Mouse (Mus musculus): ENCODE measurements at regions not wholly inside any gene's neighbourhood (a gene's known extent, or its start where the extent isn't known, plus 50 kb on each side); places are given as distances from the start of the nearest gene placed in this dataset.

DNA sequence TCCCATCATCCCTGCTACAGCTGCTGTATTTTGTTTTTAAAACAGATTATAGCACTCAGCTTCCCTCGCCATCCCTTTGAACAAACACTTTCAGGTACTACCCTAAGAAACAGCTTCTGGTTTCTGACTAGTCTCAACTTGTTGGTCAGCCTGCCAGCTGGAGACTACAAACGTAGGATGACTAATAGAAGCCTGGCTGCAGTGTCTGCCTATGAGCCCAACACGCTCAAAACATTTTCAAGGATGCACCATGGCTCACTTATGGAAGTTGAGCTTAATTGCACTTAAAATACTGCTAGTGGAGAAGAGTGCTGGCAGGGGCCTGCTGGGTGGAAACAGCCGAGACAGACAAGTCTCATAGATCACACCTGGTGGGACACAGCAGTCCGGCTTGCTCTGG, 234.4 kb upstream of the Tenm4 start:
- H3K36me3 ChIP-seq (replicated peaks), result no peaks in the 10 kb centered on the region
- no peak overlapping the region for H3K4me3 ChIP-seq (replicated peaks)
- no peaks in the 10 kb centered on the region for H3K27me3 ChIP-seq
- H3K27ac ChIP-seq, result no peak overlapping the region
- no peak overlapping the region for H3K4me2 ChIP-seq
- WGBS, result 86% methylated on average over 5 of the region's 5 CpGs
- H3K4me1 ChIP-seq, result no peaks in the 10 kb centered on the region
- no peak overlapping the region for H3K9ac ChIP-seq
- H3K9me3 ChIP-seq, result no peaks in the 10 kb centered on the region
- no peak for ATAC-seq (ENCODE audit: low FRiP score)

DNA sequence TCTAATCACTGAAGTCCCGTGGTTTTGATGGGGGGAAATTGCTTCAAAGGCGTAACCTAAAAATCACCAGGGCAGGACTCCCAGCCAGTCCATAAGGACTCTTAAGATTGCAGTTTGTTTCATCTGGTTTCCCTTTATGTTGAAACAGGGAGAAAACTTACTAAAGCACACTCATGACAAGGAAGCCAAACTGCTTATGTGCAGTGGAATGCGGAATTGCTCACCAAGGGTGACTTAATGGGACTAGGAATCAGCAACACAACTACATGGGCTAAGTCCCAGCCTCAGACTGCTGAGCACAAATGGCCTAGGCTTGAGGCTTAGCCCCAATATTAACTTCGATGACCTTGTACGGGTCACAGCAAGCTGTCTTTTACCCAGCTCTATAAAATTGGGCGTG, 227.6 kb upstream of the Tenm4 start:
- no peak overlapping the region for H3K4me3 ChIP-seq (replicated peaks)
- H3K9me3 ChIP-seq, result no peaks in the 10 kb centered on the region
- H3K4me2 ChIP-seq, result no peak overlapping the region
- H3K36me3 ChIP-seq (replicated peaks), result no peaks in the 10 kb centered on the region
- H3K9ac ChIP-seq, result no peak overlapping the region
- no peak overlapping the region for H3K27ac ChIP-seq
- ATAC-seq (ENCODE audit: low FRiP score), result no peak
- WGBS, result 90% methylated on average over 6 of the region's 6 CpGs
- no peaks in the 10 kb centered on the region for H3K4me1 ChIP-seq
- no peaks in the 10 kb centered on the region for H3K27me3 ChIP-seq

DNA sequence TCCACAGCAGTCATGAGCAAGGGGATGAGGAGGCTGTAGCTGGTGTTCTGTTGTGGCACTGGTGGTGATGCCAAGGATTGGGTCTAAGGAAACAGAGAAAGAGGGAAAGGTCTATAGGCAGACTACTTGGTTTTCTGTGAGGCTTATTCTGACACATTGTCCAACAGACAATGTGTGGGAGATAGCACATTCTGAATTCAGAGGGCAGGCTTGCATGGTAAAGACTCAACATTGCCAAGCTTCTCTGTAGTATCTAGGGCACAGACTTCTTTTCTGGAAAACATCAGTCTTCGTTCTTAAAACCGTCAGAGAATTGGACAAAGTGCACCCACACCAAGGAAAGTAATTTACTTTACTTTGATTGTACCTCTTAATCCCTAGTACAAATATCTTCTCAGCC, 218.7 kb upstream of the Tenm4 start:
- no peak for ATAC-seq (ENCODE audit: low FRiP score)
- Histone ChIP-seq H3K27ac (no peak overlapping the region), H3K9me3 (no peaks in the 10 kb centered on the region), H3K27me3 (no peaks in the 10 kb centered on the region), H3K4me1 (no peaks in the 10 kb centered on the region), H3K4me2 (no peak overlapping the region), H3K36me3 (replicated peaks) (no peaks in the 10 kb centered on the region), H3K9ac (no peak overlapping the region), H3K4me3 (replicated peaks) (no peak overlapping the region)
- WGBS, result 90% methylated on average over 2 of the region's 2 CpGs

DNA sequence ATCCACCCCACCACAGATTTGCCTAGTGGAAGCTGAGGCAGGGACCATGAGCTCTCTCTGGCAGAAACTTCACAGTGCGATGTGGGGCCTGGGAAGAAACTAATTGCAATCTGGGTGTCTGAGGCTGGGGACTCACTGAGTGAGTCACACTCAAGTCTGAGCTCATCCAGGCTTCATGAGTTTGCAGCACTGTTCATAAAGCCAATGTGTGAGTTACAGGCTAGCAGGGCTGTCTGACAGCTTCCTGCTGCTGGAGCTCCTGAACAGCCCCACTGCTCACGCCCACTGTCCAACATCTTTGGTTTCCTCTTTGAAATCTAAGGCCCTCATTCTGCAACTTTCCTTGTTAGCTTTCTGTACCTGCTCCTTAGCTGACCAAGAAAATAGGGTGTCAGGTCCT, 216.5 kb upstream of the Tenm4 start:
- no peak overlapping the region for H3K4me2 ChIP-seq
- 94% methylated on average over 2 of the region's 2 CpGs for WGBS
- ATAC-seq (ENCODE audit: low FRiP score), result no peak
- H3K4me1 ChIP-seq, result no peaks in the 10 kb centered on the region
- no peaks in the 10 kb centered on the region for H3K36me3 ChIP-seq (replicated peaks)
- no peak overlapping the region for H3K9ac ChIP-seq
- H3K27me3 ChIP-seq, result no peaks in the 10 kb centered on the region
- H3K27ac ChIP-seq, result no peak overlapping the region
- no peaks in the 10 kb centered on the region for H3K9me3 ChIP-seq
- no peak overlapping the region for H3K4me3 ChIP-seq (replicated peaks)

DNA sequence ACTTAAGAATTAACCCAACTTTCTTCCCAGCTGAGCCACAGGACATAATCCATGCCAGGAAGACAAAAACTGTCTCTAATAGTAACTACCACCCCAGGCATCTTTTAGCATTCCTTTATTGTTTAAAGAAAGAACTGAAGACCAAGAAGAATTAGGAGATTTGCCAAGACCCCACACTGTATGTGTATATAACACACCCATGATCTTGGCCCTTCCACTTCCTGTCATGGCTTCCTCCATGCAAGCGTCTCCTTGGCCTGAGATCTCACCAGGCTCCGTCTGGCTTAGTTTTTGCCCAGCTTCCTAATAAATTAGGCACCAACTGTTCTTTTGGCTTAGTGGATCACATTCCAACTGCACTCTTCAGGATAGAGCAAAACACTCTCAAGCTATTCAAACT, 215.9 kb upstream of the Tenm4 start:
- ATAC-seq (ENCODE audit: low FRiP score), result no peak
- Histone ChIP-seq H3K9ac (no peak overlapping the region), H3K27me3 (no peaks in the 10 kb centered on the region), H3K27ac (no peak overlapping the region), H3K36me3 (replicated peaks) (no peaks in the 10 kb centered on the region), H3K9me3 (no peaks in the 10 kb centered on the region), H3K4me3 (replicated peaks) (no peak overlapping the region), H3K4me2 (no peak overlapping the region), H3K4me1 (no peaks in the 10 kb centered on the region)
- WGBS, result 71% methylated on average over 2 of the region's 2 CpGs

DNA sequence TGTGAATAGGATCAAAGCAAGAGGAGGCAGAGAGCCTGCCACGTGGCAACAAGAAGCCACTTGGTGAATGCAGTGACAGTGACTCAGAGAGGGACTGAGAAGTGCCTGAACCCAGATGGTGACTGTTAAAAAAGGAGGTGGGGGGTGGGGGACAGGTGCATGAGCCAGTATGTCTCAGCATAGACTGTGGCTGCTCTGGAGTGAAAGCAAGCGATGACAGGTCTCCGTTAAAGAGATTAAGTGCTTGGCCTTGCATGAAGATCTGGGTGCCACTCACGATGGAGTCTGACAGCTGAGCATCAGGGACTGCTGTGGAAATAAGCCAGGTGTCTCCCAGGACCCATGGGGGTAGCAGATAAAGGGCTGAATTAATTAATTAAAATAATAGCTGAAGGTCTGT, 212.0 kb upstream of the Tenm4 start:
- H3K27me3 ChIP-seq, result no peaks in the 10 kb centered on the region
- H3K36me3 ChIP-seq (replicated peaks), result no peaks in the 10 kb centered on the region
- WGBS, result 63% methylated on average over 4 of the region's 4 CpGs
- H3K4me3 ChIP-seq (replicated peaks), result no peak overlapping the region
- H3K27ac ChIP-seq, result no peak overlapping the region
- H3K9me3 ChIP-seq, result no peaks in the 10 kb centered on the region
- ATAC-seq (ENCODE audit: low FRiP score), result no peak
- H3K9ac ChIP-seq, result no peak overlapping the region
- H3K4me2 ChIP-seq, result no peak overlapping the region
- no peaks in the 10 kb centered on the region for H3K4me1 ChIP-seq

DNA sequence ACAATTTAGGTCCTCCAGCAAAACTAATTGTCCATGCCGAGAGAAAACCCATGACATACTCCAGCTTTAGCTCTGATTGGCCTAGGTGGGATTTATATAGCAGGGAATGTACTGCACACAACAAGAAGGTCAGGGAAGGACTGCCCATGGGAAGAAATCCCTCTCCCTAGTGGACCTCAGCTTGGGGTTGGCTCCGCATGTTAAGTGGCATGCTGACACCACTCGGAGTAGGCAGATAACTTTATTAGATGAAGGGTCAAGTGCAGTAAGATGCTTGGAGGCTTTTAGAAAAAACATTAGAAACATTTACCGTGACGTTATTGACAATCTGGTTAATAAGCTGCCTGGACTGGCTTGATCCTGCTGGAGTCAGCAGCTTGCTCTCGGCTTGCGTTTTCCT, 199.2 kb upstream of the Tenm4 start:
- no peak overlapping the region for H3K27ac ChIP-seq
- H3K9me3 ChIP-seq, result no peaks in the 10 kb centered on the region
- no peak overlapping the region for H3K4me3 ChIP-seq (replicated peaks)
- H3K27me3 ChIP-seq, result 0 out of 2 replicates have a peak, but pooled peaks cover 4% of the 10 kb centered on the region
- no peak overlapping the region for H3K9ac ChIP-seq
- no peaks in the 10 kb centered on the region for H3K36me3 ChIP-seq (replicated peaks)
- ATAC-seq (ENCODE audit: low FRiP score), result no peak
- H3K4me1 ChIP-seq, result no peaks in the 10 kb centered on the region
- WGBS, result 90% methylated on average over 7 of the region's 7 CpGs
- no peak overlapping the region for H3K4me2 ChIP-seq

DNA sequence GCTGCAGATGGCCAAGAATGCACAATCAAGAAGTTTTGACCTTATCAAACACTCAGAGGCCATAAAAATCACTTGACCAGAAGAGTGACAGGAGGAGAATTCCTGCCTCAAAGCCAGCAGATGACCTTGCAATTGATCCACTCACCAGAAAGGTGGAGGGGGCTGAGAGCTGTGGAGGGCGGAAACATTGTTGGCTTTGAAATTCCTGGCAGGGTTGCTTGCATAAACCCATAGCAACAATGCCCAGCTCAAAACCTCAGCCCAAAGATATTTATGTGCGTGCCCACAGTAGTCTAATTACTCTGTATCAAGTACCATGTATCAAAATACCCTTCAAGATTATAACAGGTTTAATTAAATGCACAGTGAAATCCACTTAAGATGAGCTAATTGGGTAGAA, 197.0 kb upstream of the Tenm4 start:
- Histone ChIP-seq H3K4me3 (replicated peaks) (no peak overlapping the region), H3K27me3 (0 out of 2 replicates have a peak, but pooled peaks cover 4% of the 10 kb centered on the region), H3K36me3 (replicated peaks) (no peaks in the 10 kb centered on the region), H3K9me3 (no peaks in the 10 kb centered on the region), H3K4me1 (no peaks in the 10 kb centered on the region), H3K9ac (no peak overlapping the region), H3K27ac (no peak overlapping the region), H3K4me2 (no peak overlapping the region)
- no peak; the same call in 1 of the 2 replicates for ATAC-seq (ENCODE audit: low FRiP score)
- 45% methylated on average over 2 of the region's 2 CpGs for WGBS

DNA sequence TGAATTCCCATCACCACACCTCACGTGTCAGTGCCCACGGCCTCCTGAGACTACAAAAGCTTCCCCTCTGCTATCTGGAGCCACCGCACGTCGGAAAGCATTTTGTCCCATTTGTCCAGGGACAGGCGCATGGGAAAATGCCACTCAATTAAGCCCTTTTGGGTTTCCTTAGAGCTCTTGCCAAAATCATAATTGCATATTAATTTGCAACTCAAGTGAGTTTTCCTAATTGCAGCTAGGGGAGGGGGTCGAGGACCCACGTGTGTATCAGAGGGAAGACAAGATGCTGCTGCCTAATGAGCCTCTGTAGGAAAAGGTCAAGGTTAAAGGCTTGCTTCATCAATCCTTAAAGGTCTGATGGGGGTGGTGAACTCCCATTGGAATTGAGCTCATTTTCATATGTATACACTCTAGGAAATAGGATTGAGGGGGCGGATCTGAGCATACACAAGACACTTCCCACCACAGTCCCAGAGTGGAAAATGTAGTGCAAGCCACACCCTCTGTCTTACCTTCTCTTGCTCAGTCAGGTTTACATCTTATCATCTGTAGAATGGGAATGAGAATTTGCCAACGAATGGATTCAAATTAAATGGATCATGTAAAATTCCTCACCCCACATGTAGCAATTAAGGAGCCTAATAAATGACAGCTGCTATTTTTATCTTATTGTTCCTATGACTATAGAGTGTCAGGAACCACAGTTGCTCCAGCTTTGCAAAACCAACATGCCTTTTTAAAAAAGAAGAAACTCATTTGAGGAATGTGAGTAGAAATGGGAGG, 179.6 kb upstream of the Tenm4 start:
- H3K27ac ChIP-seq, result no peak overlapping the region
- no peak overlapping the region for H3K4me2 ChIP-seq
- no peak overlapping the region for H3K9ac ChIP-seq
- no peaks in the 10 kb centered on the region for H3K36me3 ChIP-seq (replicated peaks)
- H3K27me3 ChIP-seq, result no peaks in the 10 kb centered on the region; the same call in 1 of the 2 replicates
- peak; percentile 84 for ATAC-seq (ENCODE audit: low FRiP score)
- peaks cover 10% of the 10 kb centered on the region for H3K4me1 ChIP-seq
- no peak overlapping the region for H3K4me3 ChIP-seq (replicated peaks)
- H3K9me3 ChIP-seq, result no peaks in the 10 kb centered on the region
- 34% methylated on average over 10 of the region's 10 CpGs for WGBS

DNA sequence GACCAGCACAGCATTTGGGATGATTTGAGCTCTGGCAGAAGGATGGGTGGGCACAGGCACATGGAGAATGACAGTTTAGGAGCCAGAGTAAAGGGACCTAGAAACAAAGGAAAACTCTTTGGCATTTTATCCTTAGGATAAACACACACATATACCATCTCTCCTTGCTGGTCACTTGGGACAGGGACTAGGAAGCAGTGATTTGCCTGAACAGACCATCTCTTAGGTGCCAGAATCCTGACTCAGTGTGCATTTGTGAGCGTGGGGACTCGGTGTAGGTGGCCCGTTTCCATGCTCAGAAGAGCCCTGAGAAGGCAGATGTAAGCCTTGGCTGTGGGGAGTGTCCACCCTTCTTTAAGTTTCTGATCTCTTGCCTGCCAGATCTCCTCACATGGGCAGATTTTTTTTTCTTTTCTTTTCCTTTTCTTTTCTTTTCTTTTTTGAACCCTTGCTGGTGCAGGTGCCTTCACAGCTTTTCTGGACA, 179.0 kb upstream of the Tenm4 start:
- no peak for ATAC-seq (ENCODE audit: low FRiP score)

DNA sequence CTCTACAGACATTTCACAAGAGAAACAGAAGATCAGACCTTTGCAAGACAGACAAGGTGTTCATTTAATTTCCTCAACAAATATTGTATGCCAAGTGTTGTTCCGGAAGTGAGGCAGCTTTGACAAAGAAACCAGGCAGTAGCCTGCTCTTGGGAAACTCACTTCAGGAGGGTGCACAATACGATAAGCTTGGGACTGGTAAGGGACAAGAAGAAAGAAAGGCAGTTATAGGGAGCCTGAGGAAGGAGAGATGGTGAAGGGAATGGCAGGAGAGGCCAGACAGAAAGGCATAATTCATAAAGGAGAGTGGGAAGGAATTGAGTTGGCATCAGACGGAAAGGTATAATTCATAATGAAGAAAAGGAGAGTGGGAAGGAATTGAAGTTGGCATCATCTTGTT, 178.5 kb upstream of the Tenm4 start:
- H3K4me1 ChIP-seq, result peaks cover 10% of the 10 kb centered on the region
- H3K4me3 ChIP-seq (replicated peaks), result no peak overlapping the region
- no peak for ATAC-seq (ENCODE audit: low FRiP score)
- 77% methylated on average over 3 of the region's 3 CpGs for WGBS
- no peaks in the 10 kb centered on the region for H3K36me3 ChIP-seq (replicated peaks)
- no peak overlapping the region for H3K9ac ChIP-seq
- no peak overlapping the region for H3K27ac ChIP-seq
- no peaks in the 10 kb centered on the region for H3K9me3 ChIP-seq
- H3K4me2 ChIP-seq, result no peak overlapping the region
- no peaks in the 10 kb centered on the region; the same call in 1 of the 2 replicates for H3K27me3 ChIP-seq

More for the DNA sequence above, 179.0 kb upstream of the Tenm4 start:
- Histone ChIP-seq H3K27me3 (no peaks in the 10 kb centered on the region; the same call in 1 of the 2 replicates), H3K9me3 (no peaks in the 10 kb centered on the region), H3K9ac (no peak overlapping the region), H3K4me2 (no peak overlapping the region), H3K4me1 (peaks cover 10% of the 10 kb centered on the region), H3K27ac (no peak overlapping the region), H3K36me3 (replicated peaks) (no peaks in the 10 kb centered on the region), H3K4me3 (replicated peaks) (no peak overlapping the region)
- 85% methylated on average over 3 of the region's 3 CpGs for WGBS

DNA sequence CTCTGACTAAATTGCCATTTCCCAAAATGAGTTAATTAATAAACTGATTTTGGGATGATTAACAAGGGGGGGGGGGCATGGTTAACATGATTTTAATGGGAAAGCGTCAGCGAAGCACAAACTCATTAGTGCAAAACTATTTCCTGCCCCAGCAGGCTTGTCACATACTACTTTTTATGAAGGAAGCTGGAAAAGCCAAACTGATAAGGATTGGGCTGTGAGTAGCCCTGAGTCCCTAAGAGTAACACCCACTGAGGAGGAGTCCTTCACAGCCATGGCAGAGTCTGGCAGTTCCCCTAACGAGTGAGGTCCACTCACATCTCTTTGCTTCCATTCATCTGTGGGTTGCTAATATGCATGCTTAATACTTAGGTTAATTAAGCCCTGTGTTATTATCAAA, 173.9 kb upstream of the Tenm4 start:
- Histone ChIP-seq H3K9me3 (no peaks in the 10 kb centered on the region), H3K4me2 (no peak overlapping the region), H3K4me3 (replicated peaks) (no peak overlapping the region), H3K4me1 (peaks cover 7% of the 10 kb centered on the region), H3K27ac (no peak overlapping the region), H3K36me3 (replicated peaks) (no peaks in the 10 kb centered on the region), H3K27me3 (no peaks in the 10 kb centered on the region), H3K9ac (no peak overlapping the region)
- ATAC-seq (ENCODE audit: low FRiP score), result no peak
- 53% methylated on average over 3 of the region's 3 CpGs for WGBS

DNA sequence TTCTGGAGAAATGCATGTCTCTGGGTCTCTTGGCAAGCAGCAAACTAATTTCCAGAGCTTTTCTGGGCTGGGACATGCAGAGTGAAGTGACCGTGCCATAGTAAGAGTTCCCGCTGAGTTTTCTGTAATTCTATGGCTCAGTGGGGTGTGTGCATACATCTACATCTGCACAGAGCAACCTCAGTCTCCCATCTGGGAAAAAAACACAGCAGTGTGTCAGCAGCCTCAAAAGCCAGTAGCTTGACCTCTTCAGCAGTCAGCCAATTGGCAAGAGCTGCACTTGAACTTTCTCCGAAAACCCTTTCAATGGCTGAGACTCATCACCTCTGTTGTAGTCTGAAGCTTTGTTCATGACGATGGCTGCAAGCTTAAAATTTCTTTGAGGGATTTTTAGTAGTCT, 171.9 kb upstream of the Tenm4 start:
- no peak overlapping the region for H3K27ac ChIP-seq
- ATAC-seq (ENCODE audit: low FRiP score), result no peak
- no peaks in the 10 kb centered on the region for H3K27me3 ChIP-seq
- H3K4me2 ChIP-seq, result no peak overlapping the region
- no peaks in the 10 kb centered on the region for H3K36me3 ChIP-seq (replicated peaks)
- 32% methylated on average over 4 of the region's 4 CpGs for whole genome bisulfite sequencing
- no peak overlapping the region for H3K9ac ChIP-seq
- no peak overlapping the region for H3K4me3 ChIP-seq (replicated peaks)
- peaks cover 7% of the 10 kb centered on the region for H3K4me1 ChIP-seq
- H3K9me3 ChIP-seq, result no peaks in the 10 kb centered on the region
